Mouse (Mus musculus) CH12.LX (cell line): ENCODE results near the gene Cdhr4. TPM values are rescaled to one million over a fixed set of nuclear protein-coding genes. Genes with fewer than 3 reads are reported as not detected.

ENCODE experiments used
- DNase-seq: peaks from one replicate; pipeline ENCODE4 v3.0.0-alpha.2; 2013; ENCODE audit errors: extremely low read depth
- H3K27ac ChIP-seq: 2 replicates; pipeline ENCODE4 v1.5.1; 2012; ENCODE audit warnings: low read depth, mild to moderate bottlenecking, control low read depth, moderate library complexity; ENCODE audit not compliant: insufficient read depth
- H3K27me3 ChIP-seq: replicated peaks from 2 replicates; pipeline ENCODE3; 2012; ENCODE audit warnings: inconsistent platforms
- H3K36me3 ChIP-seq, 2 experiments: replicated peaks in 1 of 2; 2 replicates each; pipeline versions ENCODE3 to v1.6.1; 2012; ENCODE audit warnings: inconsistent platforms in 1 of 2, low read length in 1 of 2, mild to moderate bottlenecking in 1 of 2, mixed read lengths in 1 of 2, moderate library complexity in 1 of 2; ENCODE audit not compliant: control insufficient read depth in 1 of 2, insufficient read depth in 1 of 2
- H3K4me1 ChIP-seq, 2 experiments: 2 replicates each; pipeline ENCODE4 v1.6.1; 2012; ENCODE audit warnings: inconsistent platforms in 1 of 2, moderate library complexity in 1 of 2; ENCODE audit not compliant: insufficient read depth in 2 of 2, control insufficient read depth in 1 of 2
- H3K4me2 ChIP-seq: 2 replicates; pipeline ENCODE4 v1.6.1; 2012; ENCODE audit warnings: low read depth, mild to moderate bottlenecking, control low read depth; ENCODE audit not compliant: poor library complexity, insufficient read depth, severe bottlenecking
- H3K4me3 ChIP-seq, 3 experiments: fragments of 150-350 bp in 1 of 3; sonication (generic) in 1 of 3; replicated peaks in 1 of 3; 2 replicates each; pipeline versions ENCODE3 to v1.5.1; 2011 to 2012; ENCODE audit warnings: low read depth in 2 of 3, low read length in 2 of 3, mild to moderate bottlenecking in 2 of 3, moderate library complexity in 2 of 3, control low read depth in 1 of 3, improper control_type of control experiment in 1 of 3, inconsistent platforms in 1 of 3, mixed read lengths in 1 of 3; ENCODE audit not compliant: poor library complexity in 1 of 3
- H3K79me2 ChIP-seq: replicated peaks from 2 replicates; pipeline ENCODE4 v1.6.1; 2012; ENCODE audit warnings: mild to moderate bottlenecking, moderate library complexity; ENCODE audit not compliant: control insufficient read depth, poor library complexity, insufficient read depth, severe bottlenecking; ENCODE audit errors: extremely low read depth
- H3K9ac ChIP-seq: 2 replicates; pipeline ENCODE4 v1.6.1; 2012; ENCODE audit warnings: low read depth, mild to moderate bottlenecking, control low read depth, moderate library complexity; ENCODE audit not compliant: insufficient read depth
- H3K9me3 ChIP-seq: replicated peaks from 2 replicates; pipeline ENCODE3; 2012; ENCODE audit warnings: low read length, inconsistent platforms, mixed read lengths
- BHLHE40 ChIP-seq: IDR thresholded peaks from 2 replicates; pipeline ENCODE4 v1.6.1; 2011; ENCODE audit warnings: mild to moderate bottlenecking, low read depth, low read length, improper control_type of control experiment
- CHD1 ChIP-seq: IDR thresholded peaks from 2 replicates; pipeline ENCODE4 v1.6.1; 2012; ENCODE audit warnings: low read depth, low read length, improper control_type of control experiment, inconsistent platforms
- ETS1 ChIP-seq: conservative IDR thresholded peaks from 2 replicates; pipeline ENCODE4 v1.6.1; 2012; ENCODE audit warnings: low read depth, mild to moderate bottlenecking, inconsistent platforms, low read length, improper control_type of control experiment, moderate library complexity
- HCFC1 ChIP-seq: IDR thresholded peaks from 2 replicates; pipeline ENCODE4 v1.6.1; 2012; ENCODE audit warnings: low read depth, mild to moderate bottlenecking, inconsistent platforms, low read length, improper control_type of control experiment
- JUN ChIP-seq: IDR thresholded peaks from 2 replicates; pipeline ENCODE4 v1.6.1; 2011; ENCODE audit warnings: low read depth, mild to moderate bottlenecking, low read length, improper control_type of control experiment, moderate library complexity; ENCODE audit not compliant: insufficient read depth
- JUND ChIP-seq: conservative IDR thresholded peaks from 2 replicates; pipeline ENCODE4 v1.6.1; 2011; ENCODE audit warnings: low read depth, low read length, improper control_type of control experiment
- MAX ChIP-seq: IDR thresholded peaks from 2 replicates; pipeline ENCODE4 v1.6.1; 2011; ENCODE audit warnings: low read length, improper control_type of control experiment
- MEF2A ChIP-seq: IDR thresholded peaks from 2 replicates; pipeline ENCODE4 v1.6.1; 2014; ENCODE audit warnings: low read depth, mild to moderate bottlenecking, inconsistent platforms, low read length, improper control_type of control experiment, borderline replicate concordance
- MXI1 ChIP-seq: IDR thresholded peaks from 2 replicates; pipeline ENCODE4 v1.6.1; 2011; ENCODE audit warnings: mild to moderate bottlenecking, low read depth, low read length, improper control_type of control experiment
- MYC ChIP-seq: IDR thresholded peaks from 2 replicates; pipeline ENCODE4 v1.6.1; 2011; ENCODE audit warnings: low read depth, mild to moderate bottlenecking, improper control_type of control experiment, low read length
- NELFE ChIP-seq: IDR thresholded peaks from 2 replicates; pipeline ENCODE4 v1.6.1; 2011; ENCODE audit warnings: low read depth, low read length, improper control_type of control experiment
- NRF1 ChIP-seq: IDR thresholded peaks from 2 replicates; pipeline ENCODE4 v1.6.1; 2014; ENCODE audit warnings: low read depth, mild to moderate bottlenecking, inconsistent platforms, low read length, improper control_type of control experiment, moderate library complexity
- PAX5 ChIP-seq: IDR thresholded peaks from 2 replicates; pipeline ENCODE4 v1.6.1; 2012; ENCODE audit warnings: low read length, inconsistent platforms, mixed read lengths
- POLR2A ChIP-seq: IDR thresholded peaks from 2 replicates; pipeline ENCODE4 v1.6.1; 2011; ENCODE audit warnings: low read depth, mild to moderate bottlenecking, improper control_type of control experiment, low read length
- POLR2AphosphoS2 ChIP-seq: IDR thresholded peaks from 2 replicates; pipeline ENCODE4 v1.6.1; 2011; ENCODE audit warnings: low read depth, low read length, improper control_type of control experiment
- RAD21 ChIP-seq: IDR thresholded peaks from 2 replicates; pipeline ENCODE4 v1.6.1; 2011; ENCODE audit warnings: low read depth, mild to moderate bottlenecking, low read length, improper control_type of control experiment, moderate library complexity
- RCOR1 ChIP-seq: conservative IDR thresholded peaks from 2 replicates; pipeline ENCODE4 v1.6.1; 2012; ENCODE audit warnings: low read depth, mild to moderate bottlenecking, inconsistent platforms, low read length, improper control_type of control experiment
- SMC3 ChIP-seq: IDR thresholded peaks from 2 replicates; pipeline ENCODE4 v1.6.1; 2011; ENCODE audit warnings: low read depth, low read length, improper control_type of control experiment
- TCF12 ChIP-seq: IDR thresholded peaks from 2 replicates; pipeline ENCODE4 v1.6.1; 2014; ENCODE audit warnings: low read depth, mild to moderate bottlenecking, inconsistent platforms, low read length, improper control_type of control experiment
- USF1 ChIP-seq: IDR thresholded peaks from 2 replicates; pipeline ENCODE4 v1.6.1; 2014; ENCODE audit warnings: low read depth, mild to moderate bottlenecking, inconsistent platforms, low read length, improper control_type of control experiment
- USF2 ChIP-seq: conservative IDR thresholded peaks from 2 replicates; pipeline ENCODE4 v1.6.1; 2011; ENCODE audit warnings: low read depth, low read length, improper control_type of control experiment
- ZMIZ1 ChIP-seq: IDR thresholded peaks from 2 replicates; pipeline ENCODE4 v1.6.1; 2012; ENCODE audit warnings: low read depth, mild to moderate bottlenecking, inconsistent platforms, low read length, improper control_type of control experiment
- ZNF384 ChIP-seq: IDR thresholded peaks from 2 replicates; pipeline ENCODE4 v1.6.1; 2012; ENCODE audit warnings: low read depth, low read length, improper control_type of control experiment, inconsistent platforms
- dilution Hi-C: fragments of 300-500 bp; cut with MboI; formaldehyde crosslinking; loops from 2 replicates; pipeline ENCODE4 v1.14.3; 2020; ENCODE audit warnings: low sequenced_read_pairs; ENCODE audit not compliant: extremely low pct_unique_long_range_greater_than_20kb, extremely low pct_ligation_motif_present
- in situ Hi-C: fragments of 300-500 bp; cut with MboI; formaldehyde crosslinking; loops from 3 replicates; pipeline ENCODE4 v1.14.3; 2019; ENCODE audit warnings: low sequenced_read_pairs, low pct_ligation_motif_present, low pct_unique_long_range_greater_than_20kb, mixed read lengths
- polyA plus RNA-seq: library from polyadenylated mRNA; unstranded; fragments of >175 nt; gene quantifications from 2 replicates; pipeline ENCODE4 v1.2.1, GENCODE M21; 2012; ENCODE audit warnings: low read depth; ENCODE audit not compliant: insufficient read length
- total RNA-seq, 2 experiments: library from RNA; depleted of rRNA; stranded (reverse); fragments of 300-350 nt in 1 of 2; fragments of >200 nt in 1 of 2; gene quantifications; 2 replicates each; pipeline ENCODE4 v1.2.3; 2012 to 2014

Cdhr4 gene
- total and polyA plus RNA-seq, 3 experiments: 0.35 to 0.79 TPM; not detected in 1

- no peak overlapping the region for H3K27ac ChIP-seq
- no peaks in the 10 kb centered on the region for H3K79me2 ChIP-seq
- H3K9me3 ChIP-seq: no peaks in the 10 kb centered on the region
- peak overlapping the region in 1 of 3 experiments; percentile 21 for H3K4me3 ChIP-seq
- DNase-seq: no peak
- dilution Hi-C loops: no loop called here
- H3K9ac ChIP-seq: no peak overlapping the region
- TF ChIP-seq JUN (no peak), CHD1 (no peak), POLR2AphosphoS2 (no peak; the same call in 1 of the 2 replicates), JUND (no peak), TCF12 (no peak), RAD21 (no peak)
- TF ChIP-seq, all 38 proteins: peak for 0
- H3K36me3 ChIP-seq: peaks cover 41 to 71% of the 10 kb centered on the region in 2 experiments
- in situ Hi-C loops: no loop called here
- H3K4me2 ChIP-seq: no peak overlapping the region
- no peaks in the 10 kb centered on the region for H3K27me3 ChIP-seq
- H3K4me1 ChIP-seq: peaks cover 2 to 32% of the 10 kb centered on the region in 2 experiments; a peak in 2 of 4 replicates
Measured at GRCm38 (mm10) chr9:108047601-108048565, 55.6 kb downstream of the Cdhr4 start.

GRCm38 (mm10) chr9:108048566-108048955, 56.3 kb downstream of the Cdhr4 start:
- DNase-seq: no peak
- H3K27me3 ChIP-seq: no peaks in the 10 kb centered on the region
- dilution Hi-C loops: no loop called here
- H3K9ac ChIP-seq: peak overlapping the region; percentile 64
- H3K4me3 ChIP-seq: peak overlapping the region; percentile 21 to 53 (median 38)
- no peaks in the 10 kb centered on the region for H3K9me3 ChIP-seq
- no peak overlapping the region for H3K27ac ChIP-seq
- H3K79me2 ChIP-seq: no peaks in the 10 kb centered on the region
- H3K4me1 ChIP-seq: peaks cover 2 to 37% of the 10 kb centered on the region in 2 experiments; a peak in 2 of 4 replicates
- in situ Hi-C loops: no loop called here
- TF ChIP-seq NRF1: no peak
- no peak for TF ChIP-seq USF1
- H3K4me2 ChIP-seq: peak overlapping the region; percentile 73
- peaks cover 46 to 71% of the 10 kb centered on the region in 2 experiments for H3K36me3 ChIP-seq

DNA sequence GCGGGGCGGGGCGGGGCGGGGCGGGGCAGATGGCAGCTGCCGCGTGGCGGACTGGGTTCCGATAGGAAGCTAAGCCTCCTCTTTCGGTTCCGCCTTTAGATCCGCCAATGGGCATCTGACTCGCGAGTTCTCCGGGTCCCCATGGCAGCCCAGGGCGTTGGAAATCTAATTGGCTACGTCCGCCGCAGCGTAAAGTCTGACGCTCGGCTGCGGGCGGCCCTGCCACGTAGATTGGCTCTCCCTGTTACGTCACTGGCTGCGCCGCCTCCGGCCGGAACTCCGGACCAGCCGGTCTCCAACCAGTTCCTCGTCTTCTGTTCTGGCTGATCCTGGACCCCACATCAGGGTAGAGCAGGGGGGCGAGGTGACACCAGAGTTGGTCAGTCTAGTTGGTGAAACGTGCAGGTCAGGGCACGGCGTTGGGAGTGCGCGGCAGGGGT, 56.7 kb downstream of the Cdhr4 start, which contains the start of gene Gmppb:
TSS of gene Gmppb (plus strand) at position 227 of the 440 bp plus-strand sequence.
- H3K4me1 ChIP-seq: peaks cover 2 to 37% of the 10 kb centered on the region in 2 experiments; a peak in 2 of 4 replicates
- peak within 1 kb of the TSS; percentile 71 to 88 (median 79) for H3K4me3 ChIP-seq
- dilution Hi-C loops (no loop called here), in situ Hi-C loops (no loop called here)
- H3K27ac ChIP-seq: no peak within 1 kb of the TSS
- peak; percentile 98 for DNase-seq
- peaks cover 51 to 74% of the 10 kb centered on the region in 2 experiments for H3K36me3 ChIP-seq
- no peaks in the 10 kb centered on the region for H3K9me3 ChIP-seq
- H3K4me2 ChIP-seq: peak within 1 kb of the TSS; percentile 73
- H3K9ac ChIP-seq: peak within 1 kb of the TSS; percentile 64
- H3K27me3 ChIP-seq: no peaks in the 10 kb centered on the region
- H3K79me2 ChIP-seq: no peaks in the 10 kb centered on the region
- TF ChIP-seq MYC (peak; percentile 51; the same call in 1 of the 2 replicates), MXI1 (peak; percentile 80; the same call in 1 of the 2 replicates), MAX (peak; percentile 61; the same call in 1 of the 2 replicates), RCOR1 (no peak), USF1 (no peak; the same call in 1 of the 2 replicates), ZMIZ1 (no peak), HCFC1 (peak; percentile 79), BHLHE40 (0 out of 2 replicates have a peak, but pooled peaks have one; percentile 6), USF2 (no peak), PAX5 (no peak), JUN (no peak), ZNF384 (no peak), NELFE (peak; percentile 75), RAD21 (no peak), SMC3 (no peak), MEF2A (peak; percentile 36; the same call in 1 of the 2 replicates), POLR2A (peak; percentile 87), ETS1 (no peak)
